In genomic region chr6:30267486-30267885, GRCm38 (mm10) we compare ENCODE assay signal across 21 mouse cellular contexts. TPM values are rescaled to one million over a fixed set of nuclear protein-coding genes. Genes with fewer than 3 reads are reported as not detected.
A peak's percentile ranks its signal among the peaks of the same experiment; 100 is the strongest.
DNase-seq lines count a peak whose midpoint lies in the region; ATAC-seq and TF ChIP-seq lines count a peak whose summit lies in the region.
"Had no signal": no experiment of that assay in that cellular context is flagged by ENCODE, and none has a peak within 500 bp of the region (broad histone marks: within the 10 kb centered on the region; RNA-seq: fewer than 3 reads in every experiment).

No protein-coding gene starts in this region.

- no peak overlapping the region for H3K4me2 ChIP-seq in hindbrain, embryonic 12.5 days (replicated peaks)
- H3K4me2 ChIP-seq: heart, embryonic 11.5 days; hindbrain, embryonic 13.5 days had no signal

- peaks cover 35% of the 10 kb centered on the region for H3K36me3 ChIP-seq in hindbrain, embryonic 12.5 days

- peaks cover 4% of the 10 kb centered on the region; the same call in 1 of the 2 replicates for H3K4me1 ChIP-seq in hindbrain, embryonic 12.5 days

- peak; percentile 50 for DNase-seq in layer of hippocampus, adult 11-12 months (ENCODE audit: low spot score)
- no peak for DNase-seq in layer of hippocampus, adult 9-10 months (ENCODE audit: low spot score)
- DNase-seq in brain, adult 2 months (ENCODE audit: low read depth, low spot score) = peak; percentile 47
- peak; percentile 50 to 60 for DNase-seq in layer of hippocampus, adult 2 months (ENCODE audit: low spot score in 2 of 2)
- DNase-seq in layer of hippocampus, postnatal 14 days (ENCODE audit: low spot score in 2 of 2) = peak; percentile 22 to 67
- DNase-seq in urinary bladder, postnatal 4 days (ENCODE audit: low spot score in 2 of 2) = no peak
- DNase-seq: adrenal gland, adult 8-10 months; adrenal gland, postnatal 25 days; cerebellum, adult 18-20 months; cerebellum, adult 9-10 months; cerebellum, postnatal 14 days; gastrocnemius, postnatal 10 days; gastrocnemius, postnatal 36 days; heart, adult 11 months had no signal

- H3K27me3 ChIP-seq in hindbrain, embryonic 12.5 days = no peaks in the 10 kb centered on the region
- H3K27me3 ChIP-seq: hindbrain, embryonic 13.5 days had no signal

- ATAC-seq in hindbrain, embryonic 12.5 days (ENCODE audit: low FRiP score) = no peak
- ATAC-seq: CD4-positive, CD25-positive, alpha-beta regulatory T cell, adult 4 months; forebrain, embryonic 14.5 days; hindbrain, embryonic 16.5 days had no signal

- 92% methylated on average over 7 of the region's 7 CpGs for WGBS in hindbrain, embryonic 12.5 days

- no peak overlapping the region for H3K4me3 ChIP-seq in layer of hippocampus, adult 2 months
- H3K4me3 ChIP-seq in hindbrain, embryonic 12.5 days = no peak overlapping the region
- H3K4me3 ChIP-seq: forebrain, embryonic 10.5 days; hindbrain, embryonic 13.5 days had no signal

- H3K9ac ChIP-seq in hindbrain, embryonic 12.5 days = no peak overlapping the region
- H3K9ac ChIP-seq: hindbrain, embryonic 13.5 days had no signal

- peak overlapping the region; percentile 59; the same call in 1 of the 2 replicates for H3K27ac ChIP-seq in layer of hippocampus, adult 2 months
- no peak overlapping the region for H3K27ac ChIP-seq in hindbrain, embryonic 12.5 days
- H3K27ac ChIP-seq: forebrain, embryonic 10.5 days; hindbrain, embryonic 13.5 days had no signal

- H3K9me3 ChIP-seq in hindbrain, embryonic 12.5 days (replicated peaks) = no peaks in the 10 kb centered on the region
- H3K9me3 ChIP-seq: forebrain, embryonic 10.5 days; hindbrain, embryonic 13.5 days had no signal

- TF ChIP-seq CTCF in layer of hippocampus, adult 2 months (conservative IDR thresholded peaks at IDR 0.05) = no peak

RNA-seq across cellular contexts. Expression of gene Ube2h, which starts 36.9 kb away (rescaled TPM):
- 10 to 100 TPM; 87.9 to 88.1 TPM for total RNA-seq in layer of hippocampus, adult 2 months (2021)
- total RNA-seq in layer of hippocampus, postnatal 14 days (2021) = 10 to 100 TPM; 86.8 to 94.7 TPM
- 72.4 and 76.4 TPM in 2 replicates for polyA plus RNA-seq in hindbrain, embryonic 12.5 days (2016; fragmentation: Nextera tagmentation; extraction: Ambion mirVana)

Comparison
In these comparisons a context has a peak if more than half of its experiments do, and no peak if none do; other contexts are left out.
1. DNase-seq: peak in layer of hippocampus, adult 11-12 months (single experiment), brain, adult 2 months (single experiment), layer of hippocampus, adult 2 months (2 of 2) and layer of hippocampus, postnatal 14 days (2 of 2); none in layer of hippocampus, adult 9-10 months (single experiment) and urinary bladder, postnatal 4 days (0 of 2).